Mouse (Mus musculus) embryonic fibroblast, embryonic 13.5 days (primary cell): ENCODE measurements around the gene Psen2. TPM values are rescaled to one million over a fixed set of nuclear protein-coding genes. Genes with fewer than 3 reads are reported as not detected.

Experiments
- H3K27ac ChIP-seq: 2 replicates; pipeline ENCODE4 v1.5.1; 2012; ENCODE audit warnings: low read length, control low read depth, inconsistent platforms; ENCODE audit not compliant: insufficient read depth
- H3K4me1 ChIP-seq: 2 replicates; pipeline ENCODE4 v1.6.1; 2011; ENCODE audit warnings: low read length; ENCODE audit not compliant: control insufficient read depth, insufficient read depth
- H3K4me3 ChIP-seq: 2 replicates; pipeline ENCODE4 v1.5.1; 2011; ENCODE audit warnings: mild to moderate bottlenecking, control low read depth, low read length; ENCODE audit not compliant: insufficient read depth
- CTCF ChIP-seq: IDR thresholded peaks from 2 replicates; pipeline ENCODE4 v1.5.1; 2011; ENCODE audit warnings: mild to moderate bottlenecking, control low read depth, low read length, moderate library complexity, borderline replicate concordance; ENCODE audit not compliant: insufficient read depth
- POLR2A ChIP-seq: IDR thresholded peaks from 2 replicates; pipeline ENCODE4 v1.6.1; 2011; ENCODE audit warnings: low read depth, mild to moderate bottlenecking, control low read depth, low read length, moderate library complexity
- polyA plus RNA-seq: library from polyadenylated mRNA; stranded (reverse); fragments of >200 nt; gene quantifications from 2 replicates; pipeline ENCODE4 v1.2.4, GENCODE M21; 2011; ENCODE audit warnings: low read depth; ENCODE audit not compliant: missing spikeins, insufficient read length

Gene Psen2
- polyA plus RNA-seq, 1 experiment, result 27.4 TPM

GRCm38 (mm10) chr1:180226221-180226713 is 37.0 kb downstream of the Psen2 start:
- peak overlapping the region; percentile 47 for H3K4me3 ChIP-seq

DNA sequence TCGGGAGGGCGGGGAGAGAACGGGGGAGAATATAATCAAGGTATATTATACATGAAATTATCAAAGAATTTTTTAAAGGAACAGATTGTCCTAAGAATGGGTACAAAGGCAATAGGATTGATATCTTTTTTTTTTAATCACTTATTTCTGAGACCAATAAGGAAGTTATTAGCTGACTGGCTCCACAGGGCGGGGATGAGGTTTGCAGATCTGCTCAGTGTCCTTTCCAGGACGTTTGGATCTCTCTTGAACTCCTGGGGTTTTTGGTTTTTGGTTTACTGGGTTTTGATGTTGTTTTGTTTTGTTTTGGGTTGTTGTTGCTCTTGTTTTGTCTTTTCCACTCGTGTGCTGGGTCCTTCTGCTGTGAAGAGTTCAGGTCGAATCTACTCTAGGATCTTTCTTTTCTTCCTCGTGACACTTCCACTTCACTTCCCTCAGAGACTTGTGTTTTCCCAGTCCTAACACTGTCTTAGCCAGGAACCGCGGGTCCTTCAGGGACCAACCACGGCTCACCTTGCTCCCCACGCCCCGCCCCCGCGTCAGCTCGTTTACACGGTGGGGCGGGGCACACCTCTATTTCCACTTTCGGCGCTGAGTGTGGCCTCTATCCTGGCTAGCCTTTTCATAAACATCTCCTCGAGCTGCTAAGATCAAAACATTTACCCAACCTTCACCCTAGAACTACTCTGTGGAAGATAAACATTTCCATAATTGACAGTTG is 37.6 kb downstream of the Psen2 start:
- no peaks in the 10 kb centered on the region for H3K4me1 ChIP-seq
- TF ChIP-seq CTCF, result no peak
- peak overlapping the region; percentile 47 for H3K4me3 ChIP-seq
- no peak overlapping the region for H3K27ac ChIP-seq

More at GRCm38 (mm10) chr1:180226221-180226713, 37.0 kb downstream of the Psen2 start:
- Histone ChIP-seq H3K27ac (no peak overlapping the region), H3K4me1 (no peaks in the 10 kb centered on the region)
- TF ChIP-seq POLR2A (no peak), CTCF (no peak)

GRCm38 (mm10) chr1:180222007-180222406 is 41.2 kb downstream of the Psen2 start:
- Histone ChIP-seq H3K4me3 (no peak overlapping the region), H3K4me1 (no peaks in the 10 kb centered on the region), H3K27ac (no peak overlapping the region)
- TF ChIP-seq POLR2A (no peak), CTCF (no peak)

GRCm38 (mm10) chr1:180220791-180221542 is 42.3 kb downstream of the Psen2 start:
- H3K4me1 ChIP-seq, result no peaks in the 10 kb centered on the region
- no peak overlapping the region for H3K27ac ChIP-seq
- TF ChIP-seq CTCF (no peak), POLR2A (no peak)
- no peak overlapping the region for H3K4me3 ChIP-seq

DNA sequence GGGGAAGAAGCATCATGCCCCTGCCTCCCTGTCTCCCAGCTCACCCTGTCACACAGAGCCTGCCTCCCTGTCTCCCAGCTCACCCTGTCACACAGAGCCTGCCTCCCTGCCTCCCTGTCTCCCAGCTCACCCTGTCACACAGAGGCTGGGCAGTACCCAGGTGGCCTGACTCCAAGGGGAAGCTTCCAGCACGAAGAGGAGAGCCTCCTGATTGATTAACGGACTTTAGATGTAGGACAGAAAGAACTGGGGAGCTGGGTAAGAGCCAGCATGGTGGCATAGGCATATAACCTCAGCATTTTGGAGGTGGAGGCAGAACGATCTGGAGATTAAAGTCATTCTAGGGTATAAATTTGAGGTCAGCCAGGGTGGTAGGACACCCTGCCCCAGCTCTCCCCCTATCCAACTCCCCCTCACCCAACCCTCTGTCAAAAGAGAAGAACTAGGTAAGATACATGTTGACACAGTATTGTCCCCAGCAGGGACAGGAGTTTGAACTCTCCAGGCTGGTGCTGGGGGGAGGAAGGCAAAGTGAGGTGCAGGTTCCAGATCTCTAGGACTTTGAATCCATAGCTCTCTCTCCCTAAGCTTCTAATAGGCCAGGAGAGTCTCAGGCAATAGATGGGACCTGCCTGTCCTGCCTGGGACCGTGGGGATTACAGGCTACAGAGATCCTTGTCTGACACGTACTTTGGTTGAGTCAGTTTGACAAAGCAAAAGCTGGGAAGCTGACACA is 46.5 kb downstream of the Psen2 start:
- no peak overlapping the region for H3K27ac ChIP-seq
- no peaks in the 10 kb centered on the region for H3K4me1 ChIP-seq
- TF ChIP-seq POLR2A, result no peak
- TF ChIP-seq CTCF, result no peak
- no peak overlapping the region for H3K4me3 ChIP-seq

DNA sequence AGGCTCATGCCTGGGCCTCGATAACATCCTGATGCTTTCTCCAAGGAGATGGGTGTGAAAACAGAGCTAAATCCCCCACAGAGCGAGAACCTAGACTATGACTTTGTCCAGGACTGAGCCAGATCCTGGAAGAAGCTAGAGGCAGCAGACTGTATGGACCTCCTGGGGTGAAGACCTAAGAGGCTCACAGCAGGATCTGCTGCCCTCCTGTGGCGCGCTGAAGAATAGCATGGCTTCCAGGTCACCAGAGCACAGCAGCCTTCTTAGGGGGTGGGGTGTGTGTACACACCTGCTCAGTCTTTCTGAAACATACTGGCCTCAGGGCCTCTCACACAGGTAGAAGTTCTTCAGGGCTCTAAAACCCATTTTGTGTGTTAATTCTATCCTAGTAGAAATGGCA is 48.2 kb downstream of the Psen2 start:
- H3K4me3 ChIP-seq, result no peak overlapping the region
- H3K4me1 ChIP-seq, result no peaks in the 10 kb centered on the region
- H3K27ac ChIP-seq, result no peak overlapping the region
- TF ChIP-seq CTCF, result peak; percentile 97
- no peak for TF ChIP-seq POLR2A

- Histone ChIP-seq H3K27ac (no peak overlapping the region), H3K4me3 (no peak overlapping the region), H3K4me1 (no peaks in the 10 kb centered on the region)
- TF ChIP-seq POLR2A (no peak), CTCF (no peak)
Measured at GRCm38 (mm10) chr1:180212911-180213310, 50.3 kb downstream of the Psen2 start.

- no peak overlapping the region for H3K27ac ChIP-seq
- TF ChIP-seq CTCF (no peak), POLR2A (no peak)
- H3K4me3 ChIP-seq, result no peak overlapping the region
- H3K4me1 ChIP-seq, result no peaks in the 10 kb centered on the region
Measured at GRCm38 (mm10) chr1:180210781-180211271, 52.4 kb downstream of the Psen2 start.

DNA sequence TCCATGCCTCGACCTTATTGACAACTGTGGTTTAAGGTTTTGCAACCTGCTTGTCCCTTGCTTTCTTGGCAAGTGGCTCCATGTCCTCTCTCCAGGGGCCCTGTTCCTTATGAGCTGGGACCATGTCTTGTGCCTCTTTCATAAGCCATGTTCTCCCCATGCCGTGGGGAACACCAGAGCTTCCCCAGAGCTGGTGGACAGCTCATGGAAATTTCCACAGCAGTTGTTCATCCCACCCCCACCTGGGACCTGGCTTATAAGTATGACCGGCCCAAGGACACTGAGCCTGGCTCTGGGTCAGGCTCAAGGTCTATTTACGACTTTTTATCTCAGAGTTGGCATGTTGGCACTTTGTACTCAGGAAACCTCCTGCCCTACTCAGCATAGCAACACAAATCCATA is 53.2 kb downstream of the Psen2 start:
- no peak for TF ChIP-seq CTCF
- no peak for TF ChIP-seq POLR2A
- H3K27ac ChIP-seq, result no peak overlapping the region
- no peak overlapping the region for H3K4me3 ChIP-seq
- H3K4me1 ChIP-seq, result no peaks in the 10 kb centered on the region

GRCm38 (mm10) chr1:180208370-180208769 is 54.9 kb downstream of the Psen2 start:
- Histone ChIP-seq H3K4me3 (no peak overlapping the region), H3K4me1 (no peaks in the 10 kb centered on the region), H3K27ac (no peak overlapping the region)
- TF ChIP-seq POLR2A, result no peak
- TF ChIP-seq CTCF, result no peak
